Mouse (Mus musculus) left cerebral cortex, postnatal 4 days (tissue): ENCODE data around the gene Oxgr1. TPM values are rescaled to one million over a fixed set of nuclear protein-coding genes. Genes with fewer than 3 reads are reported as not detected.
A peak's percentile ranks its signal among the peaks of the same experiment; 100 is the strongest.
"Not testable (repeated sequence)": the region's sequence is repeated elsewhere in the genome, so short reads cannot be mapped to it uniquely, and the experiment has no call there.

Source experiments
- DNase-seq: peaks from one replicate; pipeline ENCODE4 v3.0.0-alpha.2; 2022
- intact Hi-C: fragments of 180-260 bp; cut with DNase I; formaldehyde crosslinking; loops from one replicate; pipeline ENCODE4 v1.15.1; 2025
- total RNA-seq, 2 experiments: library from RNA; stranded (reverse); gene quantifications; 2 replicates each; pipeline ENCODE4 v1.2.3; 2021

Oxgr1 gene
- under 1 TPM in 1 of 2 experiments, not detected in 1; 0.14 TPM for total RNA-seq

DNA sequence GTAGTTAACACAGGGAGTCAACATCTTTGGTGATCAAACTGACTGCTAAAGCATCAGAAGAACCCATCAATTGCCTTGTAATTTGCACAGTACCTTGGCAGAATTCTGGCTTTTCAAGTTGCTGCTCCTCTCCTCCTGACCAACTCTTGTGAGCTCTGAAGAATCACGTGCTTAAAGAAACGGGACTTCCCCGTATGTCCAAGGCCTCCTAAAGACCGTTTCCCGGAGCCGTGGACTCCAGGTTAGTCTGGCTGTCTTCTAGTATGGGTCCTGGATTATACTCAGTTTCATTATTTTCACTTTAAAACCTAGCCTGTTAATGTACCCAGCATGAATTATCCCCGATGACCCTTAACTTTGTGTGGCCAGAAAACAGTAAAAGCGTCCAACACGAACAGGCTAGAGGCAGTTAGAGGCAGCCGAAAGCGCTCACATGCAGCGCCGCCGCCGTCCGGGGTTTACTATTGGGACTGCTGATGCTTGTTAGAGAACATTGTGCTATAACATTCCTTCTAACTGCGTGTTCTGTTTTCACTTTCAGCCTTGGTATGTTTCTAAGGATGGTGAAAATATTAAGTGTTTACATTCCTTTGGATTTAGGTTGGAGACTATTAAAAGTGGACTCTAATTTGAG, at the start of gene Oxgr1:
Oxgr1 (minus strand) TSS at position 249 of the 634 bp plus-strand sequence.
- no peak for DNase-seq
- intact Hi-C loops: no loop called here

DNA sequence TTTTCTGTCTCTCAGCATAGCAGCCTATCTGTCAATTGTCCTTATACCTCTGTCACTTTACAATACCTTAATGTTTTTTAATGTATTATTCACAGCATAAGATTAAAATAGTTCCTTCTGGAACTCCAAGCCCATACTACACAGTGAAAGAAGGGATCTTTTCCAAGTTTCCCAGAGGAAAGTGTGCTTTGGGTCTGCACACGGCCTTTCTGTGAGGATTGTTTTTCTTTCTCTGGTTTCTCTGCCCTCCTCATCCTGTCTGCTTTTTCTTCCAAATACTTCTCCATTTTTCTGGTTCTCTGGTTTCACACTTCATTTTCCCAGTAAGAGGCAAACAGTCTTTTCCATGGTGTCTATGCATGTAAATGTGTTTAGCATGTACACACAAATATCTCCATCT, 48.2 kb upstream of the Oxgr1 start:
- no peak for DNase-seq
- intact Hi-C loops: no loop called here

DNA sequence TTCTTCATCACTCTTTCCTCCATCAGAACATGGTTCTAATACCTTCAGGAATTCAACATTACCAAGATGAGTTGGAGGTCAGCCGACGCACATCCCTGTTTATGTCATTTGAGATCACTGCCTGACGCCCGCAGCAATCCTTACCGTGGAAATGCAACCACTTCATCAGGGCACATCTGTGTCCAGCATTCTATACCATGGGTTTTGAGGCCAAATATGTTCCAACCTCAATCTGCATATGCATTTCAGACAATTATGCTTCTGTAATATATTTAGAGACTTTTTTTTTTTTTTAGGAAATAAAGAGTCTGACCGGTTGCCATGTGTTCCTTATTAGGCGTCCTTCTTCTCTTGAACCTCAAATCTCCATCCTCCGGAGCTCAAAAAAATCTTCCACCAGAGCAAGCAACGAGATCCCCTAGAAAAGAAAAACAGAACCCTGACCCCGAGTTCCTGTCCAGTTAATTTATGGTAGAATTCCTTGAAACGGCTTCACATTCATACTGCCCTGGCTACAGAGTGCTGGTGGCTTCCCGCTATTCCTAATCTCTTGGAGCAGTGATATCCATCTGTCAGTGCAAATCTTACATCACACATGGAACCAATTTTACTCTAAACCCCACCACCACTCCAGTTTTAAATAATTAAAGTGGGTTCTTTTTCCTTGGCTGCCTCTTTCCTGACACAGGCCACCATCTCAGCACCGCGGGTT, 47.6 kb upstream of the Oxgr1 start:
- intact Hi-C loops: no loop called here
- DNase-seq: no peak

DNA sequence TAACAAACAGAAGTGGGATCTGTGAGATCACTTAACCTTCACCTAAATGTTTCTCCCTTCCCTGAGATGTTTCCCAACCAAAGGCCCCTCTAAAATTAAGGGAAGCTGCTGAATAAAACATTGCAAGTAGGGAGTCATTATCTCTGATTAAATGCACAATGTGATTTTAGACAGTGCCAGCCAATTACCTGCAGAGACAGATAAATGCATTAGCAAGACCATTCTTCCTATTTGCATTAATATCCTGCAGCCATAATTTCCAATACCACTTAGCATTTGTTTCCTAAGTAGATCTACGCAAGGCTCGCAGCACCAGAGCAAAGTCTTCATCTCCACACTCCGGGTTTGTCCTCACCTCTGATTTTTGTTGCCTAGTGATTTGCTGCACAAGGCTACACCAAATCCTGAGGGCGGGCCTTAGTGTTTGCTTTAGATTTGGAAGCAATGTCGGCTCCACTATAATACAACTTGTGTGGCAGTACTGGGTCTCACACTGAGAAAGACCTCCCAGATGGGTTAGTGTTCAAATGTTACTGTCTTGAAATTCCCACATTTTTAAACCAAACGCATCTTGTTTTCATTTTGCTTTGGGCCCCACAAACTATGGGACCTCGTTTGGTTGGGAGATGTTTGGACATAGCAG, 46.9 kb upstream of the Oxgr1 start:
- intact Hi-C loops: no loop called here
- no peak for DNase-seq

GRCm38 (mm10) chr14:120084084-120084667, 41.9 kb upstream of the Oxgr1 start:
- DNase-seq: no peak
- intact Hi-C loops: no loop called here

DNA sequence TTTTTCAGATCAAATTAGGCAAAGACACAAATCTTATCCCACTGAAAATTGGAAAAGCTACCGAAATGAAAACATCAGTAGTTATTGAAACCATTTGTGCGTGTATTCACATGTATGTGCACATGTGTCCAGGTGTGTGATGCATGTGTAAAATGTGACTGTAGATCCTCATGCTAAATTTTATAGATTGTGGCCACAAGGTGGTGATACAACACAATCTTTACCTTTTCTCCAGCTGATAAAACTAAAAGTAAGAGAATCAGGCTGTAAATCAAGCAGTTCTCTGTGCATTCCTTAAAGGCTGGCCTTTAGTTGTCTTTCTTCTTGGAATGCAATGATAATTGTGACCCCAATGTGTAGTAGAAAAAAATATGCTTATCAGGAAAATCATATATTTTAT, 34.0 kb upstream of the Oxgr1 start:
- intact Hi-C loops: loop anchor here (10.0 kb wide), 1 partner anchor 579 kb away; no protein-coding TSS in a partner anchor
- DNase-seq: no peak

DNA sequence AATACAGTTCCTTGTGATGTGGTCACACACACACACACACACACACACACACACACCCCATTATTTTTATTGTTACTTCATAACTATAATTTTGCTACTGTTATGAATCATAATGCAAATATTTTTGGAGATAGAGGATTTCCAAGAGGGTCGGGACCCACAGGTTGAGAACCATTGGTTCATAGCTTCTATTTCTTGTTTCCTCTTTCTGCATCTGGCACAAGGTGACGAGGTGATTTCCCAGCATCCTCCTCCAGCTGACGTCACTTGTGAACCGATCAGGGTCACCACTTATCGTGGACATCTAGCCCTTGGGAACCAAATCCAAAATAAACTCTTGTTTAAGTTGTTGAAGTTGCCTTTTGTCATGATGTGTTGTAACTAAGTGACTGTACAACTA, 33.5 kb upstream of the Oxgr1 start:
- intact Hi-C loops: loop anchor here (10.0 kb wide), 1 partner anchor 579 kb away; no protein-coding TSS in a partner anchor
- no peak for DNase-seq

DNA sequence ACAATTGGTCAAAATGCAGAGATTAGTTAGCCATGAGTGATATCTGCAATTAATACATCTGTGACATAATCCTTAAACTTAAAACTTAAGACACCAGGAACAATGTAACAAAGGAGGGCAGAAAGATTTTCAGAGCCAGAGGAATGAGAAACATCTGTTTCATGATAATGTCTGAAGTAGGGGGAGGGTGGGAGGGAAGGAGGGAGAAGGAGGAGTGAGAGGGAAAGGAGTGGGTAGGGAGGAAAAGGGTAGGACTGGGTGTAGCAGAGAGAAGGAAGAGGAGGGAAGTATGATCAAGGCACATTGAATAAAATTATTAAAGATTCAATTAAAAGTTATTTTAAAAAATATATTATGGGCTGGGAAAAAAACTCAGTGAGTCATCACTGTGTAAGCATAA, 32.0 kb upstream of the Oxgr1 start:
- intact Hi-C loops: loop anchor here (5.0 to 10.0 kb wide), 2 partner anchors 328 to 581 kb away; no protein-coding TSS in a partner anchor
- DNase-seq: no peak

DNA sequence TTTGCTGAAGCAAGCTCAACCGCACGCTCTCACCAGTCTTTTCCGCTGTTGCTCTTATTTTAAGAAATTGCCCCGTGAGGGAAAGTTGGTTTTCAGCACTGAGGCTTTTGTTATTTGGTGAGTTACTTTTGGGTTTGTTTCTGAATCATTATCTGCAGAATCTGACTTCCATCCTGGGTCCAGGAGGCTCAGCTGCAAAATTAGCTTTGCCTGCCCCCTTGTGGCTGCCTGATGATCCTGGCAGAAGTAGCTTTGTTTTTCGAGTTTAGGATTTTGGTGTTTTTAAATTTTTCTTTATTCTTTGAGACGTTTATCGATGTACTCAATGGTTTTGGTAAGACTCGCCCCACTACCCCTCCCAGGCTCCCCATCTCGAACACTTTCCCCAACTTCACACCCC, 18.9 kb upstream of the Oxgr1 start:
- intact Hi-C loops: loop anchor here (10.0 kb wide), 1 partner anchor 1016 kb away; no protein-coding TSS in a partner anchor
- peak; percentile 75 for DNase-seq

GRCm38 (mm10) chr14:120033454-120033853, 8.8 kb downstream of the Oxgr1 start:
- DNase-seq: no peak
- intact Hi-C loops: no loop called here

DNA sequence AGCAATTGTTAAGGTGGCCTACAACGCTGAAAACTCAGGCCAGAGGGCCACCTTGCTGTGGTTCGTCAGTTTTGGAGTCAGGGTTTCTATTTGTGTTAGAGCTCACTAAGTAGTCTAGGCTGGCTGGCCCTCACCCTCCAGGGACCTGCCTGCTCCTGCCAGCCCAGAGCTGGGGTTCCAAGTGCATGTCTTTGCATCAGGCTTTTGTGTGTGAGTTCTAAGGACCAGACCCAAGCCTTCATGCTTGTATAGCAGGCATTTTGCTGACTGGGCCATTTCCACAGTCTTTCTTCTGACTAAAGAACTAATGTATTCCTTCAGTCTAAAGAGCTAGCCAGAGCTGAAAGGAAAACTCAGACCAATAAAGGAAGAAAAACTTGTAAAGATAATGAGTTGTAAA, 22.3 kb downstream of the Oxgr1 start:
- intact Hi-C loops: no loop called here

GRCm38 (mm10) chr14:120009969-120010872, 32.0 kb downstream of the Oxgr1 start:
- DNase-seq: no peak
- intact Hi-C loops: no loop called here

More for the DNA sequence above, 22.3 kb downstream of the Oxgr1 start:
- no peak for DNase-seq

DNA sequence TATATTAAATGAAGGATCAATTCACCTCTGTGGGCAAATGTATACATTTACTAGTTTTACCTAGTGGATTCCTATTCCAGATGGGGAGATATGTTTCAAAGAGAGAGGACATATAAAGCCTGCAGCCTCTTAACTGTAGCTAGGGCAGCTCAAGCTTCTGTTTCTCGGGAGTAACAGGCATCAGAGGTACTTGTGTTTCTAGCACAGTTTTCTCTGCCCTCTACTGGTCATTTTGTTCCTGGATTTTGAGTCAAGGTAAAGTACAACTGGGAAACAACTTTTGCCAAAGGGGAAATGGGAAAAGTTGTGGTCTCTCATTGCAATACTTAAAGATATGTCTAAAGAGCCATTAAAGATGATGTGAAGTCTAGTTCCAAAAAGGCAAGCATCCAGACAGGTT, 37.1 kb downstream of the Oxgr1 start:
- intact Hi-C loops: no loop called here
- no peak for DNase-seq

- intact Hi-C loops: no loop called here
- no peak for DNase-seq
Measured at GRCm38 (mm10) chr14:120003661-120004060, 38.6 kb downstream of the Oxgr1 start.

- intact Hi-C loops: no loop called here
- no peak for DNase-seq
Measured at GRCm38 (mm10) chr14:120002673-120003072, 39.6 kb downstream of the Oxgr1 start.

GRCm38 (mm10) chr14:119989651-119990050, 52.6 kb downstream of the Oxgr1 start:
- DNase-seq: no peak
- intact Hi-C loops: no loop called here

DNA sequence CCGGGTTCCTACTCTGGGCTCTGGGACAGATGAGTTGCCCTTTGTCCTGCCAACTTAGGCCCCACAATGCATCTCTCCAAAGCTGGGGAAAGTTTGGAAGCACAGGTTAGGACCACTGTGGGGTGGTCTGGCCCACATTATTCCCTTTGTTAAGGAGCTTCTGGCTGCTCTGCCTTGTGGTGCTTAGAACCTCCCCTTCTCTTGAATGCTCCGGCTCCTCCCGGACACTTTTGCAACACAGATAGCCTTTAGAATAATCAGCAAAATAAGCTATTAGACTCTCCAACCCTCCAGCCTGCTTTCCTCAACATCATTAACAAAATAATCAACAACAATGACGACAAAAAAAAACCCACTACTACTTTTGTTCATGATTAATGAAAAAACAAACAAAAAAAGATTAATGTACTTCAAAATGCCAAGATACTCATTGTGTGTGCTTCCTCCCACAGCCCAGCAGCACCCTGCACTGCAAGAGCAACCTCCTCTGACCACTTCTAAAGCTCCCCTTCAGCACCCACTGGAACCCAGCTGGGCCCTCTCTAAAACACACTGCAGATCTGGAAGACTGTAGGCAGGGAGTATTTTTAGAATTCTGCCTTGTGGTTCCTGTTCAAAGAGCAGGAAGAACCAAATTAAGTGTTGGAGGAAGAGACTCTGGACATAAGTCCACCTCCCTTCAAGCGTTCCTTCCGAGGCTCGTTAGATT, 53.1 kb downstream of the Oxgr1 start:
- intact Hi-C loops: no loop called here
- no peak for DNase-seq

DNA sequence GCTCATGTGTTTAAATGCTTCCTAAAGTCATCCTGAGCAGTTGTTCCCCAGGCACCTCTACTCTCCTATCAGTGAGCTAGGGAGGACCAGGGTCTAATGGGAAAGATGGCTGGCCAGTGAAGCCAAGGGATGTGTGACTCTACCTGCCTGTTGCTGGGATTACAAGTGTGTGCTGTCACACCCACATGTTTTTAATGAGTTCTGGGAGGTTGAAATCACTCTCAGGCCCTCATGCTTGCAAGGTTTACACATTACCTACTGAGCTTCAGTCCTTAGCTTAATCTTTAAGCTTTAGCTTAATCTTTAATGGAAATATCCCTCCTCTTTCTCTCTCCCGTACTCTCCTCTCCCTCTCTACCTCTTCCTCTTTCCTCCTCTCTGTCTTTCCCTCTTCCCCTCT, 55.0 kb downstream of the Oxgr1 start:
- intact Hi-C loops: no loop called here
- no peak for DNase-seq

DNA sequence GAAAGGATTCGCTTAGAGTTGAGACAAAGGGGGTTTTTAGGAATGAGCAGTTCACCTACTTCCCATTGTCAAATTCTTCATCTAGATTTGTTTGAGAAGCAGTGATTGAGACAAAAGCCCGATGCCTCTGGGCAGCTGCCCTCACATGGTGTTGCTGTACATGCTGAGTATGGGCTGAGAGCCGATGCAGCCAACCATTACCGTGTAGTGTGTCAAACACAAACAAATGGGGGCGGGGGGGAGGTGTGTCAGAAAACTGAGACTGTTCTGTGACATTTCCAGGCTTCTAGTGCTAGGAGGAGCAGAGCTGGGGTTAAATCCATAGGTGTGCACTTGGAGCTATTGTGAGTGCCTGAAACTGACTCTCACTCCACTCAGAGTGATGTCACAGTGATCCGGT, 55.5 kb downstream of the Oxgr1 start:
- intact Hi-C loops: no loop called here
- DNase-seq: no peak

DNA sequence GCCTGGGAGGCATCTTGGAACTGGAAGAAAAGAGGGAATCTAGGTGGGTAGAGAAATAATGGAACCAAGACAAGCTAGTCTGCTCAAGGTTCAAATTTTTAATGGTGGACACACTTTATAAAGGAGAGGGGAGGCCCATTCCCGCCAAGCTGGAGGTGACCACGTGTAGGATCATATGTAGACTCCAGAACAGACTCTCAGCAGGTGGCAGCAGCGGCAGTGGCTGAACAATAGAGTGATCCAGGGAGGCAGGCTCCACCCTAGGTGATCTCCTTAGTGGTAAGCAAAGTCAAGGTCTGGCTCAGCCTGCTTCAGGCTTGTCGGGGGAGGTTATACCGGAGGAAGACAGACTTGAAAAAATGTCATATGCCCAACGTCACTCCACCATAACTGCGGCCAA, 55.9 kb downstream of the Oxgr1 start:
- not testable (repeated sequence) for DNase-seq

More for the DNA sequence above, 55.9 kb downstream of the Oxgr1 start:
- intact Hi-C loops: not testable (repeated sequence)
